Mouse (Mus musculus): ENCODE results near the gene Gm21854. TPM values are rescaled to one million over a fixed set of nuclear protein-coding genes. Genes with fewer than 3 reads are reported as not detected.
"Not testable (repeated sequence)": the region's sequence is repeated elsewhere in the genome, so short reads cannot be mapped to it uniquely, and the experiment has no call there.

Gene Gm21854
- polyA plus RNA-seq (2012; rRNA removed): not detected in 2 replicates
- polyA plus RNA-seq (2014; fragmentation: Nextera tagmentation; extraction: Ambion mirVana): not detected in 2 replicates

- ATAC-seq (ENCODE audit: insufficient read depth); H3K4me2 ChIP-seq (ENCODE audit: low read depth); H3K9me3 ChIP-seq (ENCODE audit: control insufficient read depth, low read length); H3K4me3 ChIP-seq (ENCODE audit: insufficient read depth in 1 of 2, low read depth in 2 of 2, low read length in 2 of 2); H3K36me3 ChIP-seq (replicated peaks; ENCODE audit: control insufficient read depth, insufficient read depth, low read depth); H3K27ac ChIP-seq; H3K4me1 ChIP-seq (replicated peaks; ENCODE audit: control insufficient read depth in 2 of 2, insufficient read depth in 2 of 2, low read length in 1 of 2); H3K9ac ChIP-seq (replicated peaks); H3K27me3 ChIP-seq (ENCODE audit: control insufficient read depth, insufficient read depth, low read length); DNase-seq (ENCODE audit: low read depth in 3 of 3, low spot score in 3 of 3): not testable (repeated sequence)
These were observed at the start of gene Gm21854 for GRCm38 (mm10) chrY:5656686-5657085. Gene Gm21854, plus strand, starts transcription at chrY:5656986.

Other genes with a start within 250 kb of the Gm21854 start
- not detected in 2 replicates for gene Gm20914, start 69.0 kb downstream of the Gm21854 start, polyA plus RNA-seq (2012; rRNA removed)
- gene Gm20914, start 69.0 kb downstream of the Gm21854 start, polyA plus RNA-seq (2014; fragmentation: Nextera tagmentation; extraction: Ambion mirVana): not detected in 2 replicates
- not detected in 2 replicates for gene Gm28171, start 136.4 kb downstream of the Gm21854 start, polyA plus RNA-seq (2012; rRNA removed)
- not detected in 2 replicates for gene Gm28171, start 136.4 kb downstream of the Gm21854 start, polyA plus RNA-seq (2014; fragmentation: Nextera tagmentation; extraction: Ambion mirVana)